Mouse (Mus musculus) natural killer cell, adult 2 months (primary cell): Measurements from ENCODE around the gene Fstl3.

Source experiments
- DNase-seq, 2 experiments: peaks; one replicate each; pipeline ENCODE4 v3.0.0; 2022; ENCODE audit warnings: low spot score in 2 of 2

The Fstl3 gene

DNA sequence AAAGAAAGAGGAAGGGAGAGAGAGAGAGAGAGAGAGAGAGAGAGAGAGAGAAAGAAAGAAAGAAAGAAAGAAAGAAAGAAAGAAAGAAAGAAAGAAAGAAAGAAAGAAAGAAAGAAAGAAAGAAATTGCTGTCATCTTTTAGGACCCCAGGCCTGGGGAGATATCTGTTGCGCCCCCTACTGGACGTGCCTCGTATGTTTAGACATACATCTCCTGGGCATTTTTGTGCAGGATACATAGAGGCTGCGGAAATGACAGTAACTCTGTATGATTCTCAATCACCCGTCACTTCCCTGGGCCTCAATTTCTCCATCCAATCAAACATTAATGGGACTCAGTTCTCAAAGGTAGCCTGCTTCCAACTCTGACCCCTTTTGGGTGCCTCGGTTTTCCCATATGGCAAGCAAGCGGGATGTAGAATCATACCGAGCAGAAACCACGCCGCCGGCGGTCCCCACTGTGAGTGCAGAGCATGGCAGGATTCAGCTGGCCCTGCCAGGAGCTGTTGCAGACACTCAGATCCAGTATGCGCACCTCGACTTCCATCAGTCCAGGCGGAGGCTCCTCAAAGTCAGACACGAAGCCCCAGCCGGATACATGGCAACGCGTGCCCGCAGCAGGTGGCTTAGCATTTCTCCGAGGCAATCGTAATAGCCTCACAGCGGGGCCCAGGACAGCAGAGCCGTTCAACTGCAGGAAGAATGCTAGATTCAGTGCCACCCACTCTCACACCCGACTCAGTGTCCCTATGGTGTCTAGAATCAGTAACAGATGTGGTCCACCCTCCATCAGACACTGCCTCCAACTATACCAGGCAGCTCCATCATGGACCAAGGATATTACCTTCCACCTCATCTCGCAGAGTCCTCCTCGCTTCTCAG, 7.1 kb downstream of the Fstl3 start:
- peak in 1 of 2 experiments; percentile 56 for DNase-seq

GRCm38 (mm10) chr10:79788386-79789158, 11.5 kb downstream of the Fstl3 start:
- DNase-seq, result peak; percentile 72 to 83

DNA sequence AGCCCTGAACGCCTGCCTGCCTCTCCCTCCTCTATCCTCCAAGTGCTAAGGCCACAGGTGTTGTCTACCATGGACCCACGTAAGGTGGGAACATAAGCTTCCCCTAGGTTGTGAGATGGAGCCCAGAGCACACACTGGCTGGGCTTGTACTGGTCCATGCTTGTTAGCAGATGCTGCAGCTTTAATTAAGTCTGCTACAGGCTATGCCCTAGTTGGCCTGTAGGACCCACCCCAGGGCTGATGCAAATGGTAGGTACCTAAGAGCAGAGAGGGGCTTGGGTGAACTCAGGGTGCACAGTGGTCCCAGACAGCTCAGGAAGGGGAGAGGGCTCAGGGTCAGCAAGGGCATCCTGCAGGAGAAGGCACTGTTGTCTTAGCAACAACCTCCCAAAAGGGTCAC, 12.5 kb downstream of the Fstl3 start:
- DNase-seq, result no peak

GRCm38 (mm10) chr10:79790861-79791260, 13.8 kb downstream of the Fstl3 start, which contains the start of gene Prss57:
Gene Prss57, minus strand, starts transcription at chr10:79790961.
- no peak for DNase-seq

GRCm38 (mm10) chr10:79792339-79793040, 15.4 kb downstream of the Fstl3 start:
- DNase-seq, result no peak

DNA sequence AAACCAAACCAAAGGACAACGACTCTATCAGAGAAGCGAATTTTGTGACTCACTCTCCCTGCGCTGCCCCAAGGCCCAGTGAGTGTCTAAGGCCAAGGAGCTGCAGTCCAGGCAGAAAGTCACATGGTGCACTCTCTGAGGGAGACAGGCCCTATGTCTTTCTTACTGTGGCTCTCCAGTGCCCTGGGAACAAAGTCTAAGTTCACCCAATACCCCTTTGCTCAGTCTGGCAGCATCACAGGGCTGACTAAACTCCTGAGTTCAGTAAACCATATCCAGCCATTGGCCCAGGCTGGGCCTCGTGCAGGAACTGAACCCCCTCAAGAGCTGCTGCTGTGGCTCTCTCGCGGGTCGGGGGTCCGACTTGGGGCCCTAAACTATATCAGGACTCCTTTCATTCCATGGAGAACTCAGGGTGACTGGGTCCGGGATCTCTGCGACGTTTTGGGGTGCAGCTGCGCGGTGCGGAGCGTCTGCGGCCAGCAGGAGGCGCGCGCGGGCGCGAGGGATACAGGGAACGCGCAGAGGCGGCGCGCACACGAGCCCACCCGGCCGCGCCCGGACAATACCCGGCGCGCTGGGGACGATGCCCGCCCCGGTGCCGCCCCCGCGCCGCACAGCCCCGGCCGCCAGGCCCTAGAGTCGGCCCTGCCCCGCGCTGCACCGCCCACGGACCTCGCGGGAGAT, 16.1 kb downstream of the Fstl3 start, which contains the start of gene Palm:
Gene Palm (plus strand): TSS at position 522 of the 687 bp plus-strand sequence.
- peak; percentile 49 to 71 for DNase-seq

- DNase-seq, result peak in 1 of 2 experiments; percentile 29
These were observed 16.8 kb downstream of the Fstl3 start for GRCm38 (mm10) chr10:79793738-79794490.

GRCm38 (mm10) chr10:79794491-79794931, 17.4 kb downstream of the Fstl3 start:
- DNase-seq, result no peak

DNA sequence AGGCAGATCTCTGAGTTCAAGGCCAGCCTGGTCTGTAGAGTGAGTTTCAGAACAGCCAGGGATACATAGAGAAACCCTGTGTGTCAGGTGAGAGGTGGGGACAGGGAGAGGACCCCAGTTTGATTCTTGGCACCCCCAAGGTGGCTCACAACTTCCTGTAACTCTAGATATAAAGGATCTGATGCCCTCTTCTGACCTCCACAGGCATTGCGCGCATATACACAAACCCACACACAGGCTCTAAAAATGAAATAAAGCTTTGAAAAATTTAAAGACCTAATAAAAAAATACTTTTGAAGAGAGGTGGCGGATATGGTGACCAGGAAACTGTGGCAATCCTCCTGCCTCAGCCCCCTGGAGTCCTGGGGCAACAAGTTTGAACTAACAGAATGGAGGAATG, 18.8 kb downstream of the Fstl3 start:
- no peak for DNase-seq

DNA sequence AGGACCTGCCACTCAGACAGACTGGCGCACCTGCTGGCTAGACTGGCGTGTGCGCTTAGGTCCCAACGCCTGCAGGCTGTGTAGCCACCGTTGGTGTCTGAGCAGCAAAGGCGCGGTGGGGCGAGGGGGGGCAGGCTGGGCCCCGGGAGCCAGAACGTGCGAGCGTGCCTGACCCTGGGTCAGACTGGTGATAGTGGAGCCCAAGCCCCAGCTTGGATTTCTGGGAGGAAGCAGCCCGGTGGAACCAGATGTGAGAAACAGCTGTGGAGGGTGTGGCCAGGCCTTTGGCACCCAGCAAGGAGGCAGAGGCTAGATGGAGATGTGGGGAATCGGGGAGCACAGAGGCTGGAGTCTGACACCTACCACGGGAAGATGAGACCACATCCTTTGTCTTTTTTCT, 20.3 kb downstream of the Fstl3 start:
- no peak for DNase-seq

GRCm38 (mm10) chr10:79798289-79798928, 21.3 kb downstream of the Fstl3 start:
- peak in 1 of 2 experiments; percentile 27 for DNase-seq

DNA sequence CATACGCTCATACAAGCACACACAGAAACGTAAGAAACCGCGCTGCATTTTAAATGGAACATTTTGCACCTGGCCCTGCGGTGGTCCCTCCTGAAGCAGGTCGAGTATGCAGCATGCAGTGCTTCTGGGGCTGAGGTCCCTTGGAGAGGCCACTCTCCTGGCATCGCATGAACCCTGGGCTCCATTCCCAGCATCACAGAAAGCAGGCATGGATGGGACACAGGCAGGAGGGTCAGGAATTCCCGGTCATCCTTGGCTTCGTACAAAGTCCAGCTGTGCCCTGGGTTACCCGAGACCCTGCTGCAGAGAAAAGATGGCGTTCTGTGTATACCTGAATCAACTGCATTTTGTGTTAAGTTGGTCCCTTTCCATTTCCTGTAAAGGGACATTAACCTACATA, 23.4 kb downstream of the Fstl3 start:
- DNase-seq, result no peak

GRCm38 (mm10) chr10:79801837-79802236, 24.8 kb downstream of the Fstl3 start:
- DNase-seq, result no peak

DNA sequence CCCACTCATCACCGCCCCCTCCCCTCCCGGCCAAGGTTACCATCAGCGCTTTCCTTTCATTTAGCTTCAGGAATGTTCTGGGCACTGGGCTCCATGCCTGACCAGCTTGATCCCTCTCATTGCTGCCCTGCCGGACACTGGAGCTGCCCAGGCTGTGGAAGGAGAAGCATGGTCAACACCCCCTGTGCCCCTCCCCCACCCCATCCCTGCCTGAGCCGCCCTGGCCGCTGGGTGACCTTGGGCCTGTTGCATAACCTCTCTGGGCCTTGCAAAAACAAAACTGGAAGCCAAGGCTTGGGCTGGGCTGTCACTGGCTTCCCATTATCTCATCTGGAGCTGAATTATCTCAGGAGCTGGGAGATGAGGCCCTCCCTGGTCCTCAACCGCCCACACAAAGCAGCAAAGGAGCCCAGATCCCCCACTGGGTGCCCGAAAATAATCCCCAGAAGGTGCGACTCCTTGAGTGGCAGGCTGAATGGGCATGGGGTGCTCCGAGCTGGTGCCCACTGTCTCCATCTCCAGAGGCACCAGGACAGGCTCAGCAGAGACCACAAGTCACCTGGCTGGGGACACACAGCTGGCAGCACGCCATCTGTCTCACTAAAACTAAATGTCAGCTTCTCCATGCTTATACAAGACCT, 25.4 kb downstream of the Fstl3 start:
- DNase-seq, result no peak

GRCm38 (mm10) chr10:79803716-79804323, 26.7 kb downstream of the Fstl3 start:
- no peak for DNase-seq

DNA sequence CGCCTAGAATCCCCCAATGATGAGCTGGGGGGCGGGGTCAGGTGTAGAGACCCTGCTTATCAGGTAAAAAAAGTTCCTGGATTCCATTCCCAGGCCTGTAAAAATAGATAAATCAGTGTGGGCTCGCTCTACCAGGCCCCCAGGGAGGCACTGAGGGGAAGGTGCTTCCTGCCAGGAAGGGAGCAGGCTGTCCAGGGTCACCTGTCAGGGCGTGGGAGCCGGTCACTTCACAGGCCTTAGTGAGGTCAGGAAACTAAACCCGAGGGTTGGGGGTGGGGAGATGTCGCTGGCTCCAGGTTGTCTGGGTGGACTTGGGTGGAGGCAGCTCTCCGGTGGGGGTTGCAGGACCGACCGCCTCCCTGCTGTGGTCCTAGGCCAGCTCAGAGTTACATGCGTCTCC, 28.6 kb downstream of the Fstl3 start:
- no peak for DNase-seq

- DNase-seq, result no peak
These were observed 29.3 kb downstream of the Fstl3 start for GRCm38 (mm10) chr10:79806331-79806730.

GRCm38 (mm10) chr10:79806972-79807371, 29.9 kb downstream of the Fstl3 start:
- no peak for DNase-seq

DNA sequence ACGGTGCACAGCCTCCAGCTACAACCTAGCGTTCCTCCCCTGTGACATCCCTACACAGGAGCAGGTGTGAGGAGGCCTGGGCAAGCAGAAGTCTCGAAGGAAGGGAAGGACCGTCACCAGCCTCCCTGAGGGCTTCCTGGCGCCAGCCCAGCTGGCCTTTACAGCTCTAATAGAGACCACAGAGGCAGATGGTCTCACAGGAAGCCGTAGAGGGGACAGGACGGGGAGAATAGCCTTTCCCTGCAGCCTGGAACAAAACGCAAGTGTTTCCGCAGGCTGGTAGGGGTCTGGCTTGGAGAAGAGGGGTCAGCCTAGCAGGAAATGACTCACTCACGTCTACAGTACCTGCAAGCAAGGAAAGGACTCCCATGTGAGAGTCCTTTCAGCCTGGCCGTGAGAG, 30.8 kb downstream of the Fstl3 start:
- DNase-seq, result no peak
